Mouse (Mus musculus): ENCODE measurements at regions not wholly inside any gene's neighbourhood (a gene's known extent, or its start where the extent isn't known, plus 50 kb on each side); places are given as distances from the start of the nearest gene placed in this dataset.

GRCm38 (mm10) chr1:193447647-193448046, 77.5 kb upstream of the Camk1g start:
- TF ChIP-seq CTCF (IDR thresholded peaks at IDR 0.05; ENCODE audit: extremely low read depth, insufficient read depth, low read length) (no peak), POLR2A (IDR thresholded peaks at IDR 0.05; ENCODE audit: extremely low read depth, insufficient read depth, low read length) (no peak)

All from cortical plate, adult 2 months (tissue).